Mouse (Mus musculus) neural tube, embryonic 13.5 days (tissue): ENCODE measurements at regions not wholly inside any gene's neighbourhood (a gene's known extent, or its start where the extent isn't known, plus 50 kb on each side); places are given as distances from the start of the nearest gene placed in this dataset.

Experiments used
- ATAC-seq: fragments of 200-750 bp; cut with Nextera tagmentation; 2 replicates; pipeline ENCODE4 v1.8.0; 2017; ENCODE audit warnings: low read depth, mild to moderate bottlenecking, moderate TSS enrichment, moderate library complexity
- H3K27ac ChIP-seq: fragments of 300-500 bp; sonication (generic); replicated peaks from 2 replicates; pipeline ENCODE4 v1.5.1; 2015; ENCODE audit warnings: moderate library complexity, mild to moderate bottlenecking, inconsistent platforms
- H3K27me3 ChIP-seq: fragments of 300-500 bp; sonication (generic); 2 replicates; pipeline ENCODE4 v1.6.1; 2015; ENCODE audit warnings: mild to moderate bottlenecking, inconsistent platforms
- H3K36me3 ChIP-seq: fragments of 300-500 bp; sonication (generic); 2 replicates; pipeline ENCODE4 v1.6.1; 2015; ENCODE audit warnings: mild to moderate bottlenecking, inconsistent platforms
- H3K4me1 ChIP-seq: fragments of 300-500 bp; sonication (generic); replicated peaks from 2 replicates; pipeline ENCODE4 v1.6.1; 2015; ENCODE audit warnings: inconsistent platforms
- H3K4me2 ChIP-seq: fragments of 300-500 bp; sonication (generic); 2 replicates; pipeline ENCODE4 v1.6.1; 2015; ENCODE audit warnings: inconsistent platforms, mild to moderate bottlenecking, moderate library complexity
- H3K4me3 ChIP-seq: fragments of 300-500 bp; sonication (generic); 2 replicates; pipeline ENCODE4 v1.5.1; 2015; ENCODE audit warnings: mild to moderate bottlenecking, inconsistent platforms
- H3K9ac ChIP-seq: fragments of 300-500 bp; sonication (generic); 2 replicates; pipeline ENCODE4 v1.6.1; 2015; ENCODE audit warnings: moderate library complexity, mild to moderate bottlenecking, inconsistent platforms
- H3K9me3 ChIP-seq: fragments of 300-500 bp; sonication (generic); 2 replicates; pipeline ENCODE4 v1.6.1; 2016; ENCODE audit warnings: inconsistent platforms
- WGBS: fragments of 180-500 bp; shearing (Covaris S2); methylation state at CpG from one replicate; pipeline ENCODE4 v1.1.7; 2015; 5-methylcytosine and 5-hydroxymethylcytosine counted together

DNA sequence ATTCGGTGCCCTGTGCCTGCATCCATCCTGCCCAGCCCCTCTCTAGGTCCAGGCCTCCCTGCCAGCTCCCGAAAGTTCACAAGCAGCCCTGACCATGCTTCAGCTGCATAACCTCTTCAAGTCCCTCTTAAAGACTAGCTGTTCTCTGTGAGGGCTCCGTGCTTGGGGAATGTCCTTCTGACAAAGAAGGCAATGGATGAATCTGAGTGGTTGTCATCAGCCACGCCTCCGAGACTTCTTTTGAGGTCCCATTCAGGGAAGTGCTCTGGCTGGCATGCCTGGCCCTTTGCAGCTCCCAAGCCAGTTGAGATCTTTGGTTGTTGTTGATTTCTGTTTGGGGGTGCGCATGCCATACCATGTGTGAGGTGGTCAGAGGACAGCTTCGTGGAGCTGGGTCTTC is 105.9 kb upstream of the Haao start:
- 50% methylated on average over 7 of the region's 7 CpGs for WGBS
- peaks cover 53% of the 10 kb centered on the region for H3K4me1 ChIP-seq

DNA sequence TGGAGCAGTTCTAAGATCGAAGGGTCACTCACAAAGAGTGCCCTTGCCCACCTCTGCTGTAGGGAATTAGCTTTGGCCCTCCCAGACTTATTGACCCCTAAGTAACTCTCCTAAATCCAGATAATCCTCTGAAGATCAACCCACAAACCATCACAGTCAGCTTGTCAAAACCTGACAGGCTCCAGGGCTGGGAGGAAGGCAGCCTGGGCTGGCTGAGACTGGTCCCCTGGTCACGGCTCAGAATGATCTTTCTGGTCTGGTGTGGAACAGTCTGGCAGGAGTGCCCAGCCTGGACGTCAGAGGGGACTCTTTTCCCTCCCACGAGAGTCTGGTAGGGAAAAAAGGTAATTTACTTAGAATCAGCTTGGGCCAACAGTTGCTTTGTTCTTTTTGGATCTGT is 99.0 kb upstream of the Haao start:
- Histone ChIP-seq H3K4me3 (no peak overlapping the region), H3K4me2 (no peak overlapping the region), H3K27ac (no peak overlapping the region), H3K4me1 (peaks cover 4% of the 10 kb centered on the region; the same call in 1 of the 2 replicates), H3K9me3 (no peaks in the 10 kb centered on the region), H3K27me3 (no peaks in the 10 kb centered on the region), H3K36me3 (no peaks in the 10 kb centered on the region), H3K9ac (no peak overlapping the region)
- no peak for ATAC-seq
- 49% methylated on average over 4 of the region's 4 CpGs for WGBS

More for the DNA sequence above, 105.9 kb upstream of the Haao start:
- Histone ChIP-seq H3K4me3 (no peak overlapping the region), H3K9ac (no peak overlapping the region), H3K36me3 (no peaks in the 10 kb centered on the region), H3K27me3 (no peaks in the 10 kb centered on the region; the same call in 1 of the 2 replicates), H3K27ac (peak overlapping the region; percentile 86), H3K9me3 (no peaks in the 10 kb centered on the region), H3K4me2 (no peak overlapping the region)
- ATAC-seq, result no peak

DNA sequence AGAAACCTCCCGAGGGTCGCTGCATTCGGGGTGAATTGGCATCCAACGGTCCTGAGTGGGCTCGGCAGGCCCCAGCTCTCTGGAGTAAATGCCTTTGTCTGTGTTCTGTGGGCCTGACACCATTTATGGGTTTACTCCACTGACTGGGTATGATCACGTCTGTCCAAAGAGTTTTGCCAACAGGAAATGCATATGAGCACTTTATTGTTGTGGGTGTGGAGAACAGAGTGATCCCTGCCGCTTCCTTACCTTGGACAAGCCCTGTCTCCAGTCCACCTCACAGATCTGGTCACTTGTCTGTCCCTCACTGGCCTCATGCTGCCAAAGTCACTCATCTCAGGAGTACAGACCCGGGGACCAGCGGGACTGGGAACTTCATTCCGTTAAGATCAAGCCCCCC is 91.6 kb upstream of the Haao start:
- H3K4me3 ChIP-seq, result no peak overlapping the region
- no peak for ATAC-seq
- no peaks in the 10 kb centered on the region for H3K27me3 ChIP-seq
- H3K9ac ChIP-seq, result no peak overlapping the region
- H3K9me3 ChIP-seq, result no peaks in the 10 kb centered on the region
- WGBS, result 73% methylated on average over 10 of the region's 10 CpGs
- H3K27ac ChIP-seq, result peak overlapping the region; percentile 43; the same call in 1 of the 2 replicates
- H3K4me2 ChIP-seq, result no peak overlapping the region
- peaks cover 25% of the 10 kb centered on the region for H3K4me1 ChIP-seq
- H3K36me3 ChIP-seq, result no peaks in the 10 kb centered on the region

DNA sequence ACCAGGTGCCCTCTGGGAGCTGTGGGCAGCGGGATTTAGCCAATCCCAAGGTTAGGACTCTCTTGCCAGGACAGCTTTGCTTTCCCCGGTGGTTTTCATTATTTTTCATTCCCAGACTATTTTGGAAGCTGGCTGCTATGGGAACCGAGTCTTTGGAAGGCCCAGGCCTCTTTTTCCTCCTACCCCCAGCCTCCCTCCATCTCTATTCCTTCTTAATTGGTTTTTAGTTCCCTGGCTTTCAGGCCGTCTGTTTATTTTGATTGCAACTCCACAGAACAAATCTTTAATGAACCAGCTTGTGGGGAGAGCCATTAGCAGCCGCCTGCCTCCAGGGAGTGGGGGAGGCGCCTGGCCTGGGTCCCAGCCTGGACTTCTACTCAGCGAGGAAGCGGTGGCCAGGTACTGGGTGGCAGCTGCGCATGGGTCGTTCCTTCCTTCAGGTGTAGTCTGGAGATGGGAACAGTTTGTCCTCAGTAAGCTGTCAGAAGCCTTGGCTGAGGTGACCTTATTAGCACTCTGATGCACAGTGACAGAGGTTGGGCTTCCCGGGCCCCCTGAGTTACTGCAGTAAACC is 91.0 kb upstream of the Haao start:
- 44% methylated on average over 11 of the region's 11 CpGs for WGBS
- H3K9me3 ChIP-seq, result no peaks in the 10 kb centered on the region
- H3K9ac ChIP-seq, result no peak overlapping the region
- peak overlapping the region; percentile 43 for H3K27ac ChIP-seq
- peak; percentile 71; the same call in 1 of the 2 replicates for ATAC-seq
- peaks cover 25% of the 10 kb centered on the region for H3K4me1 ChIP-seq
- H3K4me3 ChIP-seq, result no peak overlapping the region
- H3K36me3 ChIP-seq, result no peaks in the 10 kb centered on the region
- H3K4me2 ChIP-seq, result no peak overlapping the region
- H3K27me3 ChIP-seq, result no peaks in the 10 kb centered on the region

DNA sequence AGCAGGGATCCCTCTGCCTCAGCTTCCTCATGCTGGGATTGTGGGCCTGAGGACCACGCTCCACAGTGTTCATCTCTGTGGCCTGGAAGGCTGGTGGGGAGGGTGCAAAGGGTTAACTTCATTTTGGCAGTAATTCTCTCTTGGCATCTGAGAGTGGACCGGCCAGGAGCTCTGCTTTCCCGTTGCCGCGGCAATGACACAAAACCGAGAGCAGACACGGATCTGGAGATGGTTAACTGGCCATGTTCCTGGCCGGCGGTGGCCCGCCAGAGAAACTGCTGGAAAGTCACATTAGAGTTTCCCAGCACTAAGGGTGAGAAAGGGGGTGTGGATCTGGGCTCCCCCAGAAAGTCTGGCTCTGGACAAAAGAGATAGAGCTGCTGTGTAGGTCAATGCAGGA is 89.8 kb upstream of the Haao start:
- H3K36me3 ChIP-seq, result no peaks in the 10 kb centered on the region
- H3K9me3 ChIP-seq, result no peaks in the 10 kb centered on the region
- no peak overlapping the region for H3K4me3 ChIP-seq
- no peak for ATAC-seq
- WGBS, result 25% methylated on average over 10 of the region's 10 CpGs
- H3K4me2 ChIP-seq, result no peak overlapping the region
- H3K27ac ChIP-seq, result no peak overlapping the region
- H3K4me1 ChIP-seq, result peaks cover 25% of the 10 kb centered on the region
- H3K9ac ChIP-seq, result no peak overlapping the region
- no peaks in the 10 kb centered on the region for H3K27me3 ChIP-seq

DNA sequence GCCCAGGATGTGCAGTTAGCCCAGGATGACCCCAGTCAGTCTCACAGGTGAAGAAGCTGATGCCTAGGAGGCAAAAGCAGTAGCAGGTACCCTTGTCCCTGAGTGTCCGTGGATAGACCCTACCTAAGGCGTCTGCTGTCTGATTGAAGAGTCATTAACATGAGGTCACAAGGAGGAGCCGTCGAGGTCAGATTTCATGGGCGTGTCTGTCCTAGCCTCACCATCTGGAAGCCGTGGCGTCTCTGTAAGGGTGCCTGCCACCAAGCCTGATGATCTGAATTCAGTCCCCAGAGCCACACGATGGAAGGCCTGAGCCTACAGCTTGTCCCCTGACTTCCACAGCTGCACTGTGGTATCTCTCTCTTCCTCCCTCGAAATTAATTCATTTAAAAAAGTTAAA is 88.9 kb upstream of the Haao start:
- H3K4me2 ChIP-seq, result no peak overlapping the region
- 59% methylated on average over 9 of the region's 9 CpGs for WGBS
- no peak for ATAC-seq
- H3K36me3 ChIP-seq, result no peaks in the 10 kb centered on the region
- H3K9me3 ChIP-seq, result no peaks in the 10 kb centered on the region
- no peak overlapping the region for H3K4me3 ChIP-seq
- no peaks in the 10 kb centered on the region for H3K27me3 ChIP-seq
- no peak overlapping the region for H3K27ac ChIP-seq
- H3K4me1 ChIP-seq, result peaks cover 25% of the 10 kb centered on the region
- H3K9ac ChIP-seq, result no peak overlapping the region

DNA sequence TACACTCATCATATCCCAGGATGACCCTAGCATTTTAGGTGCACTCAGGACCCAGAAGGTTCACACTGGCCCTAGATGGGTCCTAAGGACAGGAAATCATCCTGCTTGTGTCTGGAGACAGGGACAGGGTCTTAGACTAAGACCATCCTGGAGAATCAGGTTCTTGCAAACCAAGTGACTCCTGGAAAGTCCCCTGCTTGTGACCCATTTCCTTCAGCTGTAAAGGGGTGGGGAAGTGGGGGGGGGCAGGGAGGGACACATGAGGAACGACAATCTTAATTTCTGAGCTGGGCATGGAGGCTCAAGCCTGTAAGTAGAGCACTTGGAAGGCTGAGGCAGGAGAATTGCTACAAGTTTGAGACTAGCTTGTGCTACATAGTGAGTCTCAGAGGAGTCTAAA is 88.2 kb upstream of the Haao start:
- no peak for ATAC-seq

DNA sequence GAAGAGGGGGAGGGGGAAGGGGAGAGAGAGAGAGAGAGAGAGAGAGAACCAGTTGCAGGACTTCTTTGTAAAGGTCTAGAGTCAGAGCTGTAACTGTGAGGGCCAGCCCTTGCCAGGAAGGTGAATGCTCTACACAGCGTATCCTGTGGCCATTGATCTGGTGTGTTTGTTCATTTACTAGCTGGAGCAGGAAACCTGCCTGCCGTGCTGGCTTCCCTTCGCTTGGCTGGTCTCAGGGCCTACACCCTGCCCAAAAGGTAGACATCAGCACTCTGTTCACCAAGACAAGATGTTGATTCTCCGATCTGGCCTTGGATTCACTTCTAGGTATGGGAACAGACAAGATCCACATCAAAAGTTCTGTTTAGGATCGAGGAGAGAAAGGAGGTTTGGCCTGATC is 87.5 kb upstream of the Haao start:
- no peak overlapping the region for H3K27ac ChIP-seq

More for the DNA sequence above, 88.2 kb upstream of the Haao start:
- Histone ChIP-seq H3K36me3 (no peaks in the 10 kb centered on the region), H3K9ac (no peak overlapping the region), H3K4me1 (peaks cover 25% of the 10 kb centered on the region), H3K9me3 (no peaks in the 10 kb centered on the region), H3K27ac (no peak overlapping the region), H3K4me2 (no peak overlapping the region), H3K4me3 (no peak overlapping the region), H3K27me3 (no peaks in the 10 kb centered on the region)
- WGBS, result 65% methylated on average over 1 of the region's 1 CpGs

DNA sequence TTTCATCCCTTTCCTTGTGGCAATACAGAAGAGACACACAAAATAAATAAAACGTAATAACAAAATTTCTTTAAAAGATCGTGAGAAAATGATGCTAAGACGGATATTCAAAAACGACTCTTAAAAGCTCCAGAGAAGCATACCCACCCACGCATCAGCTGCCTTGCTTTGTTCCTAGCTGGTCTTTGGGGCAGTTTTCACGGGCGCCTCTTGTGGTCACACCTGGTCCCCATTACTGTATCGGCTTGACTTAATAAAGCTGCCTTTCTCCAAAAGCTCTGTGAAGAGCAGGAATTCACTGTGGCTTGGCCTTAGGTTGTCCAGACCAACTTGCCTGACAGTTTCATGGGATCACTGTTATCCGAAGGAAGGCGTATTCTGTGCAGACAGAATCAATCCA is 86.0 kb upstream of the Haao start:
- H3K4me3 ChIP-seq, result no peak overlapping the region
- WGBS, result 86% methylated on average over 10 of the region's 10 CpGs
- H3K36me3 ChIP-seq, result no peaks in the 10 kb centered on the region
- ATAC-seq, result no peak
- H3K9me3 ChIP-seq, result no peaks in the 10 kb centered on the region
- H3K27ac ChIP-seq, result no peak overlapping the region
- peaks cover 15% of the 10 kb centered on the region for H3K4me1 ChIP-seq
- H3K4me2 ChIP-seq, result no peak overlapping the region
- no peaks in the 10 kb centered on the region for H3K27me3 ChIP-seq
- H3K9ac ChIP-seq, result no peak overlapping the region

More for the DNA sequence above, 87.5 kb upstream of the Haao start:
- ATAC-seq, result no peak
- H3K36me3 ChIP-seq, result no peaks in the 10 kb centered on the region
- no peak overlapping the region for H3K4me3 ChIP-seq
- H3K9ac ChIP-seq, result no peak overlapping the region
- 82% methylated on average over 5 of the region's 5 CpGs for WGBS
- no peaks in the 10 kb centered on the region for H3K27me3 ChIP-seq
- H3K4me1 ChIP-seq, result peaks cover 25% of the 10 kb centered on the region
- no peaks in the 10 kb centered on the region for H3K9me3 ChIP-seq
- H3K4me2 ChIP-seq, result no peak overlapping the region

DNA sequence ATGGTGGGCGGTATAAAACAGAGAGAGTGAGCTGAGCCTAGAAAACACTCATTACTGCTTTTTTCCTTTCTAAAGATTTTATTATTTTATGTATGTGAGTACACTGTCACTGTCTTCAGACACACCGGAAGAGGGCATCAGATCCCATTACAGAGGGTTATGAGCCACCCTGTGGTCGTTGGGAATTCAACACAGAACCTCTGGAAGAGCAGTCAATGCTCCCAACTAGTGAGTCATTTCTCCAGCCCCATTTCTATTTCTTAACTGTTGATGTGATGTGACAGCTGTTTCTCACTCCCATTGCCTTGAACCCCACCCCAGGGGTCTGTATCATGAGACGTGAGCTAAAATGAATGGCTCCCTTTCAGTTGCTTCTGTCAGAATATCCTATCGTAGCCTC is 82.6 kb upstream of the Haao start:
- Histone ChIP-seq H3K27ac (no peak overlapping the region), H3K9me3 (no peaks in the 10 kb centered on the region), H3K4me2 (no peak overlapping the region), H3K27me3 (no peaks in the 10 kb centered on the region), H3K4me1 (no peaks in the 10 kb centered on the region; the same call in 1 of the 2 replicates), H3K4me3 (no peak overlapping the region), H3K9ac (no peak overlapping the region), H3K36me3 (no peaks in the 10 kb centered on the region)
- WGBS, result 76% methylated on average over 5 of the region's 5 CpGs
- no peak for ATAC-seq

DNA sequence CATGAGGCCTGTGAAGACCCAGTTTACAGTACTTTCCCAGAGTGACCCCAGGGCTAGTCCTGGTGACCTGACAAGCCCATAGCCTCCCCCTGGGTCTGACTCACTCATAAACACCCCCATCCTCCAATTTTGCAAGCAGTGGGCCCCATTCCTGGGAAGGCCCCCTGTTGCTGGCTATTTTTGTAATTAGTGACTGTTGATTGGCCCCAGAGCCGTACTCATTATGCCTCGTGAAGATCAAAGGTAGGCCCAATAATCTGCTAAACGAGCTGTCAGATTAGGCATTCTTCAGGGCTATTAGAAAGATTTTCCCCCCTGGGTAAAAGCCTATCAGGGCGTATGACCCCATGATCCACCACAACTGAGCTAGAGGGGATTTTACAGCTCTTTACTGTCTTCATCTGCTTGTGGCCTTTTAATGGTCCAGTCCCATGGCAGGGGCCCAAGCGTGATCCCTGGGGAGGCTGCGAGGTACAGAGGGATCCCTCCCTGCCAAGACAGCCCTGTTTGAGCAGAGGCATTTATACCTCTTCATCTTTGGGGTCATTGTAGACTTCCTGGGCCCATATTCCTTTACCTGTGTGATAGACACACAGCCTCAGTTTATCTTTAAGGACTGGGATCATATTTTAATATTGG is 80.1 kb upstream of the Haao start:
- Histone ChIP-seq H3K9me3 (no peaks in the 10 kb centered on the region), H3K27ac (no peak overlapping the region), H3K4me1 (no peaks in the 10 kb centered on the region; the same call in 1 of the 2 replicates), H3K27me3 (no peaks in the 10 kb centered on the region), H3K9ac (no peak overlapping the region), H3K4me2 (no peak overlapping the region), H3K36me3 (no peaks in the 10 kb centered on the region), H3K4me3 (no peak overlapping the region)
- 23% methylated on average over 6 of the region's 6 CpGs for whole genome bisulfite sequencing
- ATAC-seq, result no peak

DNA sequence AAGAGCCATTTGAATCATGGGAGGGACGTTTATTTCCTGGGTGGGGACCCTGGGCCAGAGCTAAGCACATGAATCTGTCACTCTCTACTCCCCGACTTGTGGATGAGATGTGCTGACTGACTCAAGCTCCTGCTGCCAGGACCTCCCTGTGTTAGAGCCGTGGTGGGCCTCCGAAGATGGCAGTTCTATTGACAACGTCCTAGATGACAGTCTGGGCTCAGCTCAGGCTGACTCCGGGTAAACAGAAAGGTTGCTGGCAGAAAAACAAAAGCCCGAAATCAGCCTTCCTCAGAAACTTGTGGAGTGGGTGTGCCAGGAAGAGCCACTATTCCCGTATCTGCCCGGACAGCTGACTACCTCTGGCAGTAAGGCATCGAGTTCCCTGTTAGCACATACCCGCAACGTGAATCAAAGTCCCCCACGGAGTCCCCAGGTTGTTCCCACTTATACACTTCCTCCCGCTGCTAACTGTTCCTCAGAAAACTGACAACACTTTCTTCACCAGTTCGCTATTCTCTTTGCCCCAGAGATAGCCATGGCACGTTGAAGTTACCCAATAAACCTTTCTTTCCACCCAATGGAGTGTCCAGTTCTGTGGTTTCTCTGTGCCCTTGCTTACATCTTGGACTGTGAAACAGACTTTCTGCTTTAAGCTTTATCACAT is 76.6 kb upstream of the Haao start:
- Histone ChIP-seq H3K36me3 (no peaks in the 10 kb centered on the region), H3K9ac (no peak overlapping the region), H3K27me3 (no peaks in the 10 kb centered on the region), H3K4me2 (no peak overlapping the region), H3K4me1 (no peaks in the 10 kb centered on the region; the same call in 1 of the 2 replicates), H3K9me3 (no peaks in the 10 kb centered on the region), H3K27ac (no peak overlapping the region), H3K4me3 (no peak overlapping the region)
- WGBS, result 66% methylated on average over 16 of the region's 16 CpGs
- ATAC-seq, result no peak
